Mouse (Mus musculus): Measurements from ENCODE around the gene Eya2.

Gene Eya2

DNA sequence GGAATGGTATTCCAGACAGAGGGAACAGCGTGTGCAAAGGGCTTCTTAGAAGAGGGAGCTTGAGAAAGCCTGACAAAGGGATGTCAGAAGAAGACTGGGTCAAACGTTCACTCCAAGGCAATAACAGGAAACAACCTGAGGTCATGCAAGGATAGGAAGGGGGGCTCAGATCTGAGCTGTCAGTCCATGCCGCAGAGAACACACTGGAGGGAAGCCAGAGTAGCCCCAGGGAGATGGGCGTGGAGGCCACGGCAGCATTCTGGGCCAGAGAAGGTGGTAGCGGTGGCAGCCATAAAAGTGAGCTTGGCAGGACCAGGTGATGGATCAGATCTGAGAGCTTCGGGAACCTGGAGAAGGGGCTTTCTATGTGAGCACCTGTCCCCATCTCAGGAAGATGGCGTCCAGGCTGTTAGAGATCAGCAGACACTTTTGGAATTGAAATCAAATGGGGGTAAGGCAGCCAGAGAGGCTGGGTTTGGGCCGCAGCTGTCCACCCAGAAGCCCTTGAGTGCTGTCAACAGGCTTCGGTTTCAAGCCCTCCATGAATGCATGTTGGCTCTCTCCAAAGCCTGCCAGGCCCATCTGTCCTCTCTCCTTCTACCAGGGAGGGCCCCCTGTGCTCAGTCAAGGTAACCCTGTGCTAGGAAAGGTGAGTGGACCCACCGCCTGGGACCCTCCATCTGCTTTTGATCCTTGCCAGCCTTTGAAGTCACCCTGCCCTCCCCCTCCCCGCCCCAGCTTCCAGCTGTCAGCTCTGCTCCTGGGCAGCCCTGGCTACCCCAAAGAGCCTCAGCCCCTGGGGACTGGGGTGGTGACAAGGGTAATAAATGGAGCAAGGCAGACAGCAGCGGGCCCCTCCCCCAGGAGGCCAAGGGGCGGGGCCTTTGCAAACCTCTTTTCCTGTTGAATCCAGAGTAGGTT lies 58.4 kb downstream of the Eya2 start:
- DNase-seq = no peak

DNA sequence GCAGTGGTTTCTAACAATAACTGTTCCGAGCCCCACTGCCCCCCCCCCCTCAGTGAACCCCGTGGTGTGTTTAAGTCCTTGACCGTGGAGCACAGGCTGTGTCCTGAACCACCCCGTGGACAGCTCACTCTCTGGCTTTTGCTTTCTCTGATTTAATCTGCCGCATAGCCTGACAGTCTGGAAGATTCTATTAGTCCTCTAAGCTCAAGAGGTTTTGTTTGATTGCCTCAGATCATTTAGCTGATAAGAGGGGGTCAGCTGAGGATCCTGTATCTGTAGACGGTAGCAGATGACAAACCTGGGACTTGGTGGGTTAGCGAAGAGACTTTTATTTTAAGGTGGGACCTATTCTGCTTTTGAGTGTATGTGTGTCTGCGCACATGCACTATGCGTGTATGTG lies 59.3 kb downstream of the Eya2 start:
- DNase-seq = no peak

DNA sequence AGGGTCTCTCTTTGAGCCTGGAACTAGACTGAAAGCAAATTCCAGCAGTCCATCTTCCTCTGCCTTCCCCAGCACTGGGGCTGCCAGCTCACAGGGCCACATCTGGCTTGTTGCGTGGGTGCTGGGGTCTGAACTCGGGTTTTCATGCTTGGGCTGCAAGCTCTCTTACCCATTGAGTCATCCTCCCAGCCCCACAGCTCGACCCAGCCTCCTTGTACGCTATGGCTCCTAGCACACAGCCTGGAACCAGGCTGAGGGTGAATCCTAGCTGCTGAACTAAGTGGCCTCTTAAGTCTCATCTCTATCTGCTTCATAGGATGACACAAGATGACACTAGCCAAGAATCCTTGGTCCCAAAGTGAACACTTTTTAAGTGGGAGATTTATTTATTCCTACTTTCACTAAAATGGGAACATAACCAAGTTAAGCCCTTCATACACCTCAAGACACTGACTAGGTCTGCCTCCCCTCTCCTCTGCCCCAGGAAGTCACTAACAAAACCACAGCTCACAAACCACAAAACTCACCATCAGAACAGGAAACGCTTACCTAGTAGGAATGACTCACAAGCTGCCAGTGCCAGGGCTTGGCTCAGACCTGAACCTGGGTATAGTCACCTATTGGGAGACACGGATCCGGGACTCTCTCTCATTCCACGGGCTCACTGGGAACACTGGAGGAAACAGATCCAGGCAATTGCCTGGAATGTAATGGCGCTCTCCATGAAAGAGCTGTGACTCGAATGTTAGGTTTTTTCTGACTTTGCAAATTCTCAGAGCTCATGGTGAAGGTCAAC lies 60.1 kb downstream of the Eya2 start:
- peak; percentile 57 to 62 for DNase-seq

DNA sequence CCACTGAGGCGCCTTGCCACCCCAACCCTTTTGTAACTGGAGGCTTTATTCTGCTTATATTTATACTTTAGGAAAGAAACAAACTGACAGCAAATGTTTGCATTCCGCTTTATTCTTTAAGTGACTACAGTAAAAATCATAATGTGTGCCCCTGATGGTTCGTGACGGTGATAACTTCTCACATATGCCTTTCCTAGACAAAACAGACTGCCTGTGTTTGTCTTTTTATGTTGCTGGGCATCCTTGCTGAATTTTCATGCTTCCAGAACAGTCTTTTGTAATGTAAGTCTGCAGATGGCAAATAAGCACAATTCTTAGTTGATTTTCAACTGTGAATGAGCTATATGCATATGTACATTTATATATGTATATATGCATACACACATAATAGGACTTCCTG lies 61.7 kb downstream of the Eya2 start:
- no peak for DNase-seq

DNA sequence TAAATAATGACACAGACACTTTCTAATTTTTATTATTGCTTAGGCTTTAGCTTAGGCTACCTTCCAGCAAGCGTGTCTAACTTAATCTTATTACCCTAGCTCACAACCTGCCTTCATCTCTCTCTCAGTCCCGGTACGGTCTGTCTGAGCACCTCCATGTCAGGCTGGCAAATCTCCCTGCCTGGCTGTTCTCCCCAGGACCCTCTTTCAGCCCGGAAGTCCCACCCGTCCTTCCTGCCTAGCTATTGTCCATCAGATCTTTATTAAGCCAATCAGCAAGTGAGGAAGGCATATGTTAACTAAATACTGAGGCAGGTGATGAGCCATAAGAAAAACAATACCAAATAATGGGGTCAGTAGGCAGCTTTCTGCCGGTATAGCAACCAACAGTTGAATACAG lies 62.1 kb downstream of the Eya2 start:
- DNase-seq = no peak

DNA sequence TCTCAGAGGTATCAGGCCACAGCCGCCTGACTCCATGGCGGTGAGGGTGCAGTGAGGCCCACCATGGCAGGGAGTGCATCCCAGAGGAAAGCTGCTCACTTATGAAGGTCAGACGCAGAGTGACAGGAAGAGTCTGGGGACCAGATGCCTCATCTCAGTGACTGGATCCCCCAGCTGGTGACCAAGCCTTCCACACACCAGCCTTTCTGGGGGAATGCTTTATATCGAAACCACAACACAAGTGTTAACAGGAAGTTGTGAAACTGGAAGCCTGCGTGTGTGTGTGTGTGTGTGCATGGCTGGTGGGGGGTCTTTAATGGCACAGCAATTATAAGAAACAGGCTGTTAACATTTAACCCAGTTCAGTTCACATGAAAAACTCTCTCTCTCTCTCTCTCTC lies 64.7 kb downstream of the Eya2 start:
- DNase-seq = no peak

DNA sequence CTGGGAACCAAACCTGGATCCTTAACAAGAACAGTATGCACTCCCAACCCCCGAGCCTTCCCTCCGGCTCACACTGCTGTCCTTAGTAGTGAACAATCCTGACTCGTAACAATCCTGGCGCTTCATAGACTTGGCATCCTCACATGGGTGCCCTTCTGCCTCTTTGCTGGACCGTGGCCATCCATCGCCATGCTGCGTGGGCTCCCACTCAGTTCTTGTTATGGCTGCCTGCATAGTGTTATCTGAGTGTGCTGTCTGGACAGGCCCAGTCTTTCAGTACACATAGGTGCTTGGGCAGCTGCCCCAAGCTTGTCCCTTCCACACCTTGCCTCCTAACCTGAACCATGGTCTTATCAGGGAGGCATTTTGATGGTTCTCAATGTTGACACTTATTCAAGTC lies 68.4 kb downstream of the Eya2 start:
- no peak for DNase-seq

DNA sequence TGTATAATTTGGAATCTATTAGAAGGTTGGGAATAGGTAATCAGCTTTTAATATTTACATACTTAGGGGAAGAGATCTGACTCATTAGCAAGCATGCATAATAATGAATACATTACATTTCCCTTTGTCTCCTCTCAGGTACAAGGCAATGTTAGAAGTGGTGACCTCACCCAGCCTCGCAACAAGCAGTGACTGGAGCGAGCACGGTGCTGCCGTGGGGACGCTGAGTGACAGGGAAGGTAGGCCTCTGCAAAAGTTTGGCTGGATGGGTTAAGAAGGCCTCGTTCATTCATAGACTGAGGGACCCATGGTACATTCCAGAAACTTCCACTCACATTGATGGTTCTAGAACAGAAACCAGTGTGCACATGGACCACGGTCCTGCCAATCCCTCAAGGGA lies 69.8 kb downstream of the Eya2 start:
- no peak for DNase-seq

DNA sequence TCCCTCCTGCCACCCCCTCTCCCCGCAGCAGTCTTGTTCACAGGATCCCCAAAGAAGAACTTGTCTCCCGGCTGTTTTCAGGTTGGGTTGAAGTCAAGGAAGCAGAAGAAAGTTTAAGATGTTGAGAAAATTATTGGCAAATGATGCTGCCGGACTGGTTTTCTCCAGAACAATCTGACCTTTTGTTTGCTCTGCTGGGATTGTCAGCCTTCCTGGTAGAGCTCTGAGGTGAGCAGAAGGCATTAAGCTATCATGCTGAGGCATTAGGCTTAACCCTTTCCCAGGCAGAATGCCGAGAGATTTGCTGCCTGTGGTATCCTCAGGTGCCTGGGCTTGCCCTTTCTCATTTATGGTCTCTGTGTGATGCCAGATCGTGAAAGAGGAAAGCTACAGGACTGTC lies 70.3 kb downstream of the Eya2 start:
- DNase-seq = peak in 1 of 2 experiments; percentile 15

DNA sequence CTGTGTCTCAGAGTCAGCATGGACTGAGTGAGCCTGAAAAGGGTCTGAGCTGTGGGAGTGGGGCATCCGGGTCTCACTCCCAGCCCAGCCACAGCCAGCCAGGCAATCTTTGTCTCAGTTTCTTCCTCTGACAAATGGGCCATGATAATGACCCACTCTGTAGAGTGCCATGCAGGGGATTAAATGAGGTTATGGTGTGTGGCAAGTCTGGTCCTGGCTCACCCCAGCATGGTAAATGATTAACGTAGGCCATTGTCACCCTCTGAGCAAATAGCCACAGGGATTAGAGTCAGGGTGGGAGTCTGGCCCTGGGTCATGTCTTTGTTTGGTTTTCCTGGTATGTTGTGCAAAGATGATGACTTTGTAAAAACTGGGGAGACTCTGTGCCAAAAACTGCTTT lies 72.3 kb downstream of the Eya2 start:
- DNase-seq = no peak

DNA sequence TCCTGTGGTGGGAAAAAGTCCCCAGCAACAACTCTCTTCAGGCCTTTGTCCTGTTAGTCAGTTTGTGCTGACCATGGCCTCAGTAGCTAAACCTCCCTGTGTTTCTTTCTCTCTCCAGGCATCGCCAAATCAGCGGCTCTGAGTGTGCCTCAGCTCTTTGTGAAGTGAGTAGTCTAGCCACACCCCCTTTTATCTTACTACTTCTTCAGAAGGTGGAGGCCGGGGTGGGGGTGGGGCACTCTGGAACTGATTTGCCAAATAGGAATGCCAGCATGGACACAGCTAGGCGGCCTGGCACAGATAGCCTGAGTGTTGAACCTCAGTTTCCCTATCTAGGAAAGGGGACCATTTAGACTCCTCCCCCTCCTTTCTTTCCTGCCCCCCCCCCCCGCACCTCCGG lies 87.9 kb downstream of the Eya2 start:
- no peak for DNase-seq

DNA sequence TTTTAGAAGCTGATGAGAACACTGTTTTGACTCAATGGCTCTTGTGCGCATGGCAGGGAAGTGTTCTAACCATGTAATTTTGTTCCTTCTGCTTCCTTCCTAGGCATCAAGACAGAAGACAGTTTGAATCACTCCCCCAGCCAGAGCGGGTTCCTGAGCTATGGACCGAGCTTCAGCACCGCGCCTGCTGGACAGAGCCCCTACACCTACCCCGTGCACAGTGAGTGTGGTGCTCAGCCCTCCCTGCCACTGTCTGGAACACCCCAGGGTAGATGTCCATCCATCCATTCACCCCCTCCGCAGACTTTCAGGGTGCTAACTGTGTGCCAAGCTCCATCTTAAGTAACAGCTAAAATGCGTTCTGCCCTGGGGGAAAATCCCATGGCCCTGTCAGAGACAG lies 92.7 kb downstream of the Eya2 start:
- DNase-seq = no peak

DNA sequence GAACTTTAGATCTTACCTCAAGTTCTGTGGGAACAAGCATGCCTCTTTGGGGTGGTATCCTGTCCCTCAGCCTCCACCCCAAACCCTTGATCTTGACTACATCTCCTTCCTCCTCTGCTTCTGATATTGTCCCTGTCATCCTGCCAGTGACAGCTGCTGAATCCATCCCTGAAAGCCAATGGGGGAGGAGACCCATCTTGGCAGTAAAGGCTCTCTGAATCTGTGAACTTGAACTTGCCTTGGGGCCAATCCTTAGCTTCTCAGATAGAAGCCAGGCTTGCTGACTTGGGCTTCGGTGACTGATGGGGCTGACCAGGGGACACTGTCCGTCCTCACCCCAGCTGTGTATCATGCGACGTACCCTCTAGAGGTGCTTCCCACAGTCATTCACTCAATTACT lies 94.1 kb downstream of the Eya2 start:
- no peak for DNase-seq

DNA sequence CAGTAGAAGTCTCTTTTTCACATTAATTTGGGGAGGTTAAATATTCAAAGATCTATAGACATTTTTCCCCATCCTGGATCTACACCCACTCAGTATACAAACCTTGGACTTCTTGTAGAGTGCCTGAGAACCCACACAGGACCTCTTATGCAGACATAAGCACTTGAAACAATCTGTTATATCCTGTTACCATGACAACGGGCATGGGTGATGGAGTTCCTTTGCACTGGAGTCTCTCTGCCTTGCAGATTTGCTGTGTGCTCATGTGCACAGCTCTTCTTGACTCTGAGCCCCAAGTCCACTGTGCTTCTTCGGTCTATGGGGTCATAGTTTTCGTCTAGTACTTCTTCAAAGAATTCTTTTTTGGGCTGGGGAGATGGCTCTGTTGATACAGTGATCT lies 96.2 kb downstream of the Eya2 start:
- DNase-seq = no peak

DNA sequence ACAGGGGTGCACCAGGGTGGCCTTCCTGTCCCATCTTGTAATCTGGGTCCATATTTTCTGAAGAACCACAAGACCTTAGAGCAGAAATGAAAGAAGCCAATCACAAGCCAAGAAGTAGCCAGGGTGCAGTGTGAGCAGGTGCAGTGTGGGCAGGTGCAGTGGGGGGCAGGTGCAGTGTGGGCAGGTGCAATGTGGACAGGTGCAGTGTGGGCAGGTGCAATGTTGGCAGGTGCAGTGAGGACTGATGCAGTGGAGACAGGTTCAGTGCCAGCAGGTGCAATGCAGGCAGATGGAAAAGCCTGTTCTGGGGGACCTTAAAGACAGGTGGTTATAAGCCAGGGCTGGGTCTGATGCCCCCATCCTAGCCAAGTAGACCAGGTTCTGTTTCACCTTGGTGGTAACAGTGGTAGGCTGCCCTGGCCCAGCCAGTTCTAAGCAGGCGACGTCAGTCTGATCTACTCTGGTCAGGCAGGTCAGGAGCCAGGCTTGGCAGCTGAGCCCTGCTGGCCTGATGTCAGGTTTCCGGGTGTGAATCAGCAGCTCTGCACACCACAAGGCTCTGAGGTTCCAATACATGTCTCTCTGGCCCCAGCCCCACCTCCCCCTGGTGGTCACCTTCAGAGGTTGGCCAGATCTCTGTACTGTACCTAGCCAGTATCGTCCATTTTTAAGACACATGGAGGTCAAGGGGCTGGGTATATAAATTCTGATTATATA lies 98.3 kb downstream of the Eya2 start:
- DNase-seq = peak; percentile 55 to 62

DNA sequence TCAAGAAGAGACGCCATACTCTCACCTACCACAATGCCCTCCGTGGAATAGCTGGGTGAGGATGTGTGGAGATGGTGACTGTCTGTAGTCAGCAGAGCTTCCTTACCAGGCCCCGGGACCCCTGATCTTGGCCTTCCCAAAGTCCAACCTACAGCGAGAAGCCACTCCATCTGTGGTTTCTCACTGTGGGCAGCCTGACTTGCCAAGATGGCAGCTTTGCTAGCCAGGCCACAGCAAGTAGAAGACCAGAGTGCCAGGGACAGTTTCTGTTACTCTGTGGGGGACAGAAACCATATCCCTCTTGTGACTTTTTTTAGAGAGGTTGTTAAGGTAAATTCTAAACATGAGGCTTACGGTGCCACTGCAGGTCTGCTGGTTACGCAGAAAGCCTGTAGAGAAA lies 99.9 kb downstream of the Eya2 start:
- no peak for DNase-seq

DNA sequence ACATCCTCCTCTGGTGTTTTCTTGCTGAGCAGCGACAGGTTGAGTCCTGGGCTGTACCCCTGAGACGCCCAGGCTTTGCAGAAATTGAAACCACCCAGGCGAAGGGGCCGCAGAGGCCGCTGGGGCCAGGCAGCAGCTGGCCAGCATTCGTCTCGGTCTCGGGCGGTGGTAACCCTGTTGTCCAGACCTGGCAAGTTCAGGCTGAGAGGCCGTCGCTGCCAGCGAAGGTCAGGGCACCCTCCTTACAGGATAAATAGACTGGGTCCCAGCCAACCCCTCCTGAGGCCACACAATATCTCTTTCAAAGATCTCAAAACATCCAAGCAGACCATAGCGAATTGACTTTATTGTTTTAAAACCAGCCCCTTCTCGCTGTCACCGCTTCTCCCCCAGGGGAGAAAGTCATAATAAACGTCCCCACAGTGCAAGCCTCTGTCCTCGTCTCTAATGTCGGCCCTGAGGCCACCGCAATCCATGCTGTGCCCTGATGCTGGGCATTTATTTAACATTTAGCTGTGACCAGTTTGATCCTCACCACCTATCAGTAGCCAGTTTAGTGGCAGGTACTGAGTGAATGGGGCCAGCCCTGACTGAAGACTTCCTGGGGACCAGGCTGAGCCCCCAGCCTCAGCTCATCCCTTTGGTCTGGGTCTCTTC lies 105.5 kb downstream of the Eya2 start:
- no peak for DNase-seq

DNA sequence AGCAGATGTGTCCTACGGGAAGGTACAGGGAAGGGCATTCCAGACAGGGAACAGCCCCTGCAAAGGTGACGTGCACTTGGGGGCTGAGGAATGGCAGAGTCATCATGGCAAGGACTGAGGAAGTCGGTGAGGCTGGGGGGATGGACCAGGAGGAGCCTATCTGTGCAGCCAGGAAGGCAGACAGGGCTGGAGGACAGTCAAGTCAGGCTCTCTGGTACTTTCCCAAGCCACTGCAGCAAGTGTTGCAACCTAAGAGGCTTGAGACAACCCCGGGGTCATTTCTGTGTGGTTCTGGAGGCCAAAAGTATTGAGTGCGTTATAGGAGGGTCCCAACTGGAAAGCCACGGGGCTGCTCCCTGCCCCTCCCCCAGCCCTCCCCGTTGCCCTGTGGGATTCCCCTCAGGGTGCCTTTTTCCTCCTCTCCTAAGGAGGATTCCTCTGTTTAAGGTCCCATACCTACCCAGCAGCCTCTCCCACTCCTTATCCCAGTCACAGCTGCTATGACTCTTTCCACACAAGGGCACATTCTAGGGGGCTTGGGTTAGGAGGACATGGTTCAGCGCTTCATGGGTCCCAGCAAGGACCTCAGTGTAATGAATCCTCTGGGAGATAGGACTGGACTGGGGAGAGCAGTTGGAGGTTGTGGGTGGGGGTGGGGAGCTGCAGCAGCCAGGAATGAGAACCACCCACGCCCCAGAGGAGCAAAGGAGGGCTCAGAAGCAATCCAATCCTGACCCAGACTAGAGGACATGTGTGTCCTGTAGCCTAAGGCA lies 108.4 kb downstream of the Eya2 start:
- DNase-seq = no peak

DNA sequence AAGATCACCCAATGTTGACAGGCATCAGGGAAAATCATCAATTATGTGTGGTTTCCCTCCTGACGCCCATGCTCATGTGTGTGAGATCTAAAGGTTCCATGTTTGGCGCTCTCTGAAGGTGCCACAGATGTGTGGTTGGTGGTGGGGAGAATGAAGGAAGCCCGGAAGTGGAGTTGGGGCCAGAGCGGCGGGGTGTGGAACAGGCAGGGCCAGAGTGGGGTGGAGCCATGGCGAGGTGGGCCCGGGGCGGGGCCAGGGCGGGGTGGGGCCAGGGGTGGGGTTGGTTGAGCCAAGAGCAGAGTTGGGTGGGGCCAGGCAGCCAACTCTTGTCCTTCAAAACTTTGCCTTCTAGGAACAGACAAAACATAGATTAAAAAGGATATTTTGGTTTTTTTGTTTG lies 113.4 kb downstream of the Eya2 start:
- no peak for DNase-seq

DNA sequence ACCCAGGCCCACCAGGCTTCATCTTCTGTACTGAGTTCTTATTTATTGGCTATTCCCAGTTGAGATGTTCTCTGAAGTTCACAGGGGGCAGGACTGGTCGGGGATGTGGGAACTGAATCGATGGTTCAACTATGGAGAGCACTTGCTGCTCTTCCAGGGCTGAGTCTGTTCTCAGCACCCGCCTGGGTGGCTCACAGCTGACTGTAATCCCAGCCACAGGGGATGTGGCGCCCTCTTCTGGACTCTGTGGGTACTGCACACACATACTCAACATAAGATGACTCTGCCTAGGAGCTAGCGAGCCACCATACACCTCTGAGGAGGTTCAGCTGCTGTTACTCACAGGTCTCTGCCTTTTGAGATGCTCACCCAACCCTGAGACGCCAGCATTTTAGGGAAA lies 121.9 kb downstream of the Eya2 start:
- DNase-seq = no peak

DNA sequence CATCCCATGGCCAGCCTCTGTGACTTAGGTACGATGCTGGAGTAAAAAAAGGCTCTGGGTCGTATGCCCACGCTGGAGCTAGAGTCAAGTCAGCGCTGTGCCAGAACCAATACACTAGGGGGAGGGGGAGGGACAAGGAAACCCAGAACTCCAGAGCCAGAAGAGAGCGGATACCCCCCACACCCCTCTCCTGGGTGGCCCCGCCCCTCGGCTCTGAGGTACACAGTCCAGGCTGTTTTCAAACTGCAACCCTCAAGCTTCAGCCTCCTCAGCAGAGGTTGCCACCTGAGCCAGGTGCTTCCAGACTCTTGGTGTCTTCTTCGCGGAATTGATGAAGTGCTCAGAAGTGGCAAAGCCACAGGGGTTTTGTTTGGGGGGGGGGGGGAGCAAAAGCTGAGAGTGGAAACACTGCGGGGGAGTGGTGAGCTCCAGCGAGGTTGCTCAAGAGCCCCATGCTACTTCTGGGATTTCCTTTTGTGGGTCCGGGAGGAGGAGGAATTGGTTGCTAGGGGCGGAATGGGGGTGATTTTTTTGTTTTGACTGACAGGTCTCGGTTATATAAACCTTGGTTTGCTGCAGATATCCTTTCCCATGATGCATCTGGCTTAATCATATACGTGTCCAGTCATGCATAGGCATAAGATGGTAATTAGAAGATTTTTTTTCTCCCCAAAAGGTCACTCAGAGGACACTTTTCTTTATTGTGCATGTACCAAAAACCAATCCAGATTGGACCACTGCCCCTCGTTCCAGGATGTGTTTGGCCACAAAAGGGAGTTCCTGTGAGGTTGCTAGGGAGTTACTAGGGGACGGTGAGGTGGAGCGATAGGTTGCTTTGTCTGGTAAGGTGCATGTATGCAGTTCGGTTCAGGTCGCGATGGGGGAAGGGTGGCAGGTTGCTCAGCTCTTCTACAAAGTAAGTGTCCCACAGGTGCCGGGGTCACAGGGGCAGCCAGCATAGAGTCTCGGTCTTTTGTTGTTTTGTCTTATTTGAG lies 122.6 kb downstream of the Eya2 start:
- no peak for DNase-seq

Data from cerebellum, adult 18-20 months (tissue).